Mouse (Mus musculus) gastrocnemius, adult 8-10 months (tissue): ENCODE results near the gene Casp8. TPM values are rescaled to one million over a fixed set of nuclear protein-coding genes. Genes with fewer than 3 reads are reported as not detected.

Source experiments
- total RNA-seq, 4 experiments: library from RNA; stranded (reverse); gene quantifications; 2 replicates each; pipeline ENCODE4 v1.2.4; 2022

Casp8 gene
- total RNA-seq, 4 experiments from 2014 or later: 1.0 to 2.5 (median 2.0) TPM

Other genes starting within 250 kb of the Casp8 start
- gene Fam126b, start 209.1 kb upstream of the Casp8 start, total RNA-seq: 10 to 100 TPM in 2 of 4 experiments, 1 to 10 TPM in 2; 6.9 to 11.5 (median 8.8) TPM
- gene Ndufb3, start 209.0 kb upstream of the Casp8 start, total RNA-seq: 100 to 1,000 TPM; 138 to 174 (median 156) TPM
- not detected for gene Als2cr12, start 99.4 kb upstream of the Casp8 start, total RNA-seq
- gene Cflar, start 83.9 kb upstream of the Casp8 start, total RNA-seq: 10 to 100 TPM; 31.3 to 39.7 (median 38.9) TPM
- gene Trak2, start 178.1 kb downstream of the Casp8 start, total RNA-seq: 100 to 1,000 TPM in 1 of 4 experiments, 10 to 100 TPM in 3; 60.8 to 110 (median 83.9) TPM
- gene Stradb, start 178.1 kb downstream of the Casp8 start, total RNA-seq: 100 to 1,000 TPM; 117 to 185 (median 147) TPM